Mouse (Mus musculus): ENCODE measurements around the gene Cklf. TPM values are rescaled to one million over a fixed set of nuclear protein-coding genes. Genes with fewer than 3 reads are reported as not detected.

The Cklf gene
- 6.1 and 9.5 TPM in 2 replicates for polyA plus RNA-seq (2012; rRNA removed)

GRCm38 (mm10) chr8:104250439-104251367 lies at the start of gene Cklf:
TSS of gene Cklf (plus strand) at chr8:104250861.
- H3K4me1 ChIP-seq (ENCODE audit: control insufficient read depth, insufficient read depth, low read length), result peaks cover 5% of the 10 kb centered on the region
- peak within 1 kb of the TSS; percentile 89 for H3K4me3 ChIP-seq (replicated peaks; ENCODE audit: extremely low read depth, low read depth, low read length)
- TF ChIP-seq CTCF (IDR thresholded peaks at IDR 0.05; ENCODE audit: insufficient read depth, low read length) (no peak), POLR2A (IDR thresholded peaks at IDR 0.05; ENCODE audit: borderline replicate concordance, extremely low read depth, low read depth, low read length) (peak; percentile 55; the same call in 1 of the 2 replicates)
- WGBS, result 3% methylated on average over 41 of the region's 41 CpGs
- DNase-seq, result peak; percentile 85

GRCm38 (mm10) chr8:104201622-104202021 lies 49.0 kb upstream of the Cklf start:
- no peak for DNase-seq
- Histone ChIP-seq H3K4me3 (replicated peaks; ENCODE audit: extremely low read depth, low read depth, low read length) (no peak overlapping the region), H3K4me1 (ENCODE audit: control insufficient read depth, insufficient read depth, low read length) (no peaks in the 10 kb centered on the region)
- no peak for TF ChIP-seq CTCF (IDR thresholded peaks at IDR 0.05; ENCODE audit: insufficient read depth, low read length)
- no peak for TF ChIP-seq POLR2A (IDR thresholded peaks at IDR 0.05; ENCODE audit: borderline replicate concordance, extremely low read depth, low read depth, low read length)
- 83% methylated on average over 3 of the region's 3 CpGs for WGBS

GRCm38 (mm10) chr8:104202320-104202719 lies 48.3 kb upstream of the Cklf start:
- no peak for TF ChIP-seq POLR2A (IDR thresholded peaks at IDR 0.05; ENCODE audit: borderline replicate concordance, extremely low read depth, low read depth, low read length)
- TF ChIP-seq CTCF (IDR thresholded peaks at IDR 0.05; ENCODE audit: insufficient read depth, low read length), result no peak
- no peak for DNase-seq
- no peak overlapping the region for H3K4me3 ChIP-seq (replicated peaks; ENCODE audit: extremely low read depth, low read depth, low read length)
- H3K4me1 ChIP-seq (ENCODE audit: control insufficient read depth, insufficient read depth, low read length), result no peaks in the 10 kb centered on the region
- 89% methylated on average over 4 of the region's 4 CpGs for WGBS

GRCm38 (mm10) chr8:104205292-104205691 lies 45.4 kb upstream of the Cklf start:
- TF ChIP-seq CTCF (IDR thresholded peaks at IDR 0.05; ENCODE audit: insufficient read depth, low read length) (no peak), POLR2A (IDR thresholded peaks at IDR 0.05; ENCODE audit: borderline replicate concordance, extremely low read depth, low read depth, low read length) (no peak)
- DNase-seq, result no peak
- no peak overlapping the region for H3K4me3 ChIP-seq (replicated peaks; ENCODE audit: extremely low read depth, low read depth, low read length)
- no peaks in the 10 kb centered on the region for H3K4me1 ChIP-seq (ENCODE audit: control insufficient read depth, insufficient read depth, low read length)
- 52% methylated on average over 3 of the region's 3 CpGs for WGBS

GRCm38 (mm10) chr8:104217601-104218000 lies 33.1 kb upstream of the Cklf start:
- H3K4me3 ChIP-seq (replicated peaks; ENCODE audit: extremely low read depth, low read depth, low read length), result no peak overlapping the region
- 90% methylated on average over 5 of the region's 5 CpGs for WGBS
- DNase-seq, result no peak
- H3K4me1 ChIP-seq (ENCODE audit: control insufficient read depth, insufficient read depth, low read length), result no peaks in the 10 kb centered on the region
- TF ChIP-seq POLR2A (IDR thresholded peaks at IDR 0.05; ENCODE audit: borderline replicate concordance, extremely low read depth, low read depth, low read length), result no peak
- no peak for TF ChIP-seq CTCF (IDR thresholded peaks at IDR 0.05; ENCODE audit: insufficient read depth, low read length)

- TF ChIP-seq CTCF (IDR thresholded peaks at IDR 0.05; ENCODE audit: insufficient read depth, low read length) (peak; percentile 70), POLR2A (IDR thresholded peaks at IDR 0.05; ENCODE audit: borderline replicate concordance, extremely low read depth, low read depth, low read length) (no peak)
- Histone ChIP-seq H3K4me3 (replicated peaks; ENCODE audit: extremely low read depth, low read depth, low read length) (no peak overlapping the region), H3K4me1 (ENCODE audit: control insufficient read depth, insufficient read depth, low read length) (no peaks in the 10 kb centered on the region)
- peak; percentile 51 for DNase-seq
- 21% methylated on average over 11 of the region's 11 CpGs for WGBS
Measured at GRCm38 (mm10) chr8:104219079-104219478, 31.6 kb upstream of the Cklf start.

- TF ChIP-seq CTCF (IDR thresholded peaks at IDR 0.05; ENCODE audit: insufficient read depth, low read length) (peak; percentile 93), POLR2A (IDR thresholded peaks at IDR 0.05; ENCODE audit: borderline replicate concordance, extremely low read depth, low read depth, low read length) (no peak)
- Histone ChIP-seq H3K4me1 (ENCODE audit: control insufficient read depth, insufficient read depth, low read length) (no peaks in the 10 kb centered on the region), H3K4me3 (replicated peaks; ENCODE audit: extremely low read depth, low read depth, low read length) (no peak overlapping the region)
- WGBS, result 42% methylated on average over 5 of the region's 5 CpGs
- DNase-seq, result peak; percentile 71
Measured at GRCm38 (mm10) chr8:104219806-104220205, 30.9 kb upstream of the Cklf start.

- DNase-seq, result no peak
- Histone ChIP-seq H3K4me3 (replicated peaks; ENCODE audit: extremely low read depth, low read depth, low read length) (no peak overlapping the region), H3K4me1 (ENCODE audit: control insufficient read depth, insufficient read depth, low read length) (no peaks in the 10 kb centered on the region)
- no peak for TF ChIP-seq CTCF (IDR thresholded peaks at IDR 0.05; ENCODE audit: insufficient read depth, low read length)
- TF ChIP-seq POLR2A (IDR thresholded peaks at IDR 0.05; ENCODE audit: borderline replicate concordance, extremely low read depth, low read depth, low read length), result no peak
- WGBS, result 92% methylated on average over 5 of the region's 5 CpGs
Measured at GRCm38 (mm10) chr8:104227048-104227447, 23.6 kb upstream of the Cklf start.

GRCm38 (mm10) chr8:104230377-104230776 lies 20.3 kb upstream of the Cklf start:
- H3K4me1 ChIP-seq (ENCODE audit: control insufficient read depth, insufficient read depth, low read length), result no peaks in the 10 kb centered on the region
- no peak for TF ChIP-seq CTCF (IDR thresholded peaks at IDR 0.05; ENCODE audit: insufficient read depth, low read length)
- no peak for TF ChIP-seq POLR2A (IDR thresholded peaks at IDR 0.05; ENCODE audit: borderline replicate concordance, extremely low read depth, low read depth, low read length)
- no peak overlapping the region for H3K4me3 ChIP-seq (replicated peaks; ENCODE audit: extremely low read depth, low read depth, low read length)
- WGBS, result 86% methylated on average over 9 of the region's 9 CpGs
- DNase-seq, result no peak

GRCm38 (mm10) chr8:104232039-104232438 lies 18.6 kb upstream of the Cklf start:
- Histone ChIP-seq H3K4me1 (ENCODE audit: control insufficient read depth, insufficient read depth, low read length) (no peaks in the 10 kb centered on the region), H3K4me3 (replicated peaks; ENCODE audit: extremely low read depth, low read depth, low read length) (no peak overlapping the region)
- TF ChIP-seq POLR2A (IDR thresholded peaks at IDR 0.05; ENCODE audit: borderline replicate concordance, extremely low read depth, low read depth, low read length) (no peak), CTCF (IDR thresholded peaks at IDR 0.05; ENCODE audit: insufficient read depth, low read length) (no peak)
- WGBS, result 97% methylated on average over 4 of the region's 4 CpGs
- no peak for DNase-seq

Measured in lung, adult 2 months (tissue).